Mouse (Mus musculus) lung, adult 2 months (tissue): ENCODE results near the gene 4632433K11Rik.

Experiments used
- CTCF ChIP-seq: fragments of 200-500 bp; IDR thresholded peaks from 2 replicates; pipeline ENCODE4 v1.5.1; 2011; ENCODE audit warnings: mild to moderate bottlenecking, low read length, control low read depth; ENCODE audit not compliant: insufficient read depth
- POLR2A ChIP-seq: fragments of 200-500 bp; IDR thresholded peaks from 2 replicates; pipeline ENCODE4 v1.6.1; 2011; ENCODE audit warnings: low read depth, mild to moderate bottlenecking, control low read depth, low read length, borderline replicate concordance; ENCODE audit errors: extremely low read depth

DNA sequence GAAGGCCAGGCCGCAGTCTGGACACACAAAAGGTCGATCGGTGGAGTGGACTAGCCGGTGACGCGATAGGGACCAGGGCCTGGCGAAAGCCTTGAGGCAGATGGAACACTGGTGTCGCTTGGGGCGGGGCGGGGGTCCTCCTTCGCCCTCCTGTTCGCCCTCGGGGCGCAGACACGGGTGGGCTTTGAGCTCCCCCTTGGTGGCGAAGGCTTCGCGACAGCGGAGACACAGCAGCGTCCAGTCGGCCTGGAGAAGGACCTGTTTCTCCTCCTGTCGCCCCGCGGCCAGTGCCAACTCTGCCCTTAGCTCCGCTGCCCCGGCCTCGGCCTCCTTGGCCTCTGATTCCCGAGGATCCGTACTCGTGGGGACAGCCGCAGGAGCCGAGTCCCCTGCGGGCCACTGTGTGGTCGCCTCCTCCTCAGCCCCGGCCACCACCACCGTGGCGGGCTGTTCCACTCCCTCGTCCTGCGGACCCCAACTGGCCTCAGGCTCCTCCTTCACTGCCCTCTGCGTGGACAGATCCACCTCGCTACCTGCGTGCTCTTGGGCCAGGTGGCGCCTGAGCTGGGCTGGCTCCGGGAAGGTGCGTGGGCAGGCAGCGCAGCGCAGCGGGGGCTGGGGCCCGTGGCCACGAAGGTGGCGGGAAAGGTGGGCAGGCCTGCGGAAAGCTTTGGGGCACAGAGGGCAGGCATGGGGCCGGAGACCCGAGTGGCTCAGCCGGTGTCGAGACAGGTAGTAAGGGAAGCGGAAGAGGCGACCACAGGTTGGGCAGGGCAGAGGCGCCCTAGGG is 39.7 kb upstream of the 4632433K11Rik start:
- no peak for TF ChIP-seq CTCF
- no peak for TF ChIP-seq POLR2A
